Mouse (Mus musculus): ENCODE results near the gene Olfr545. TPM values are rescaled to one million over a fixed set of nuclear protein-coding genes. Genes with fewer than 3 reads are reported as not detected.

Olfr545 gene
- polyA plus RNA-seq, 1 experiment: not detected

DNA sequence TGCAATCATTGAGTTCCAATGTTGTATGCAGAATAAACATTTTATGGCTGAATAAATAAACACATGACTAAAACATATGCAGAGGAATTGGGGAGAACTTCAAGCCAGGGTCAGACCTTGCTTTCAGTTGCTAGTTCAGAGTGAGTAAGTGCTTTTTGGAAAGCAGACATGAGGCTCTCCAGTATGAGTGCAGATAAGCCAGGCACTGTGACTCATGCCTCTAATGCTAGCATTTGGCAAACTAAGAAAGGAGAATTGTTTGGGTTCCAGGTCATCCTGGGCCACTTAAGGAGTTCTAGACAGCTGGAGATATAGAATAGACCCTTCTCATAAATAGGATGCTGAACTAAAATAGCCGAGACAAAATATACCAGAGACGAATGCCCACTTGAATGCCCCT is 15.7 kb downstream of the Olfr545 start:
- no peak overlapping the region for H3K27ac ChIP-seq (ENCODE audit: insufficient read depth, low read depth, low read length)
- TF ChIP-seq CTCF (IDR thresholded peaks at IDR 0.05; ENCODE audit: insufficient read depth, low read depth, low read length): no peak
- TF ChIP-seq POLR2A (IDR thresholded peaks at IDR 0.05; ENCODE audit: insufficient read depth, low read depth, low read length): no peak
- H3K4me3 ChIP-seq (ENCODE audit: insufficient read depth, low read depth, low read length): no peak overlapping the region
- no peaks in the 10 kb centered on the region for H3K4me1 ChIP-seq (ENCODE audit: control insufficient read depth, insufficient read depth, low read length)
- WGBS: 65% methylated on average over 2 of the region's 2 CpGs

DNA sequence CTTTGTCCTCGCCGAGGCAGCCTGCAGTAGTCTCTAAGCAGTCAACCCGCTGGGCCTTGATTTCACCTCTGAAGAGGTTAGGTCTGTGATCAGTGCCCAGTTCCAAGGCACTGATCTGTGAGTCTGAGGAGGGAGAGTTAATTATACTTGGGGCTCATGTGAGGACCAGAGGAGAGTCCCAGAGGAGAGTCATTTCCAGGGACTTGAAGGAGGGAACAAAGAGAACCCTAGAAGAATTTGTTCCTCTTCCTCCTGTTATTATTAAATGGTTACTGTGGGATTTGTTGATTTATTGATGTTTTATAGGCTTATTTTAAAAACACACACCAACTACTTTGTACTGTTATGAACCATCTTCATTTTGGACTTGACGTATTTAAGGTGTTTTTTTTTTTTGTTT is 17.8 kb downstream of the Olfr545 start, which contains the start of gene Olfr543:
TSS of gene Olfr543 (minus strand) at position 101 of the 400 bp plus-strand sequence.
- H3K4me3 ChIP-seq (ENCODE audit: insufficient read depth, low read depth, low read length): no peak within 1 kb of the TSS
- no peaks in the 10 kb centered on the region for H3K4me1 ChIP-seq (ENCODE audit: control insufficient read depth, insufficient read depth, low read length)
- no peak within 1 kb of the TSS for H3K27ac ChIP-seq (ENCODE audit: insufficient read depth, low read depth, low read length)
- WGBS: 96% methylated on average over 4 of the region's 4 CpGs
- no peak for TF ChIP-seq POLR2A (IDR thresholded peaks at IDR 0.05; ENCODE audit: insufficient read depth, low read depth, low read length)
- TF ChIP-seq CTCF (IDR thresholded peaks at IDR 0.05; ENCODE audit: insufficient read depth, low read depth, low read length): no peak

DNA sequence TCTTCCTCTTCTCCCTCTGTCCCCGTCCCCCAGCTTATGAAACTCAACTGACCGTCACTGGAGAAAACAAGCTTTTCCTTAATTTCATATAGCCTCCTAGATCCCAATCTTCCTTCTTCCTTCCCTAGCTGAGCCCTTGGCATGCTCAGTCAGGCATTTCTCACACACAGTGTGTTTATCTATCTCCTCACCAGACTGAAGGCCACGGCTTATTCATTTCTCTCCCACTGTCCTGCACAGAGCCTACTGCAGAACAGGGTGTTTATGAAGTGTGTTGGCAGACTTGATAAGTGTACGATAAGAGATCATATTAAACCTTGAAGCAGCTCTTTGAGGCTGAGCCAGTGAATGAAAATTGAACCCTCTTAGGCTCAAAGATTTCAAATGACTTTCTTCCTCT is 18.6 kb downstream of the Olfr545 start:
- Histone ChIP-seq H3K4me1 (ENCODE audit: control insufficient read depth, insufficient read depth, low read length) (no peaks in the 10 kb centered on the region), H3K27ac (ENCODE audit: insufficient read depth, low read depth, low read length) (no peak overlapping the region), H3K4me3 (ENCODE audit: insufficient read depth, low read depth, low read length) (no peak overlapping the region)
- WGBS: 92% methylated on average over 4 of the region's 4 CpGs
- TF ChIP-seq CTCF (IDR thresholded peaks at IDR 0.05; ENCODE audit: insufficient read depth, low read depth, low read length): no peak
- TF ChIP-seq POLR2A (IDR thresholded peaks at IDR 0.05; ENCODE audit: insufficient read depth, low read depth, low read length): no peak

DNA sequence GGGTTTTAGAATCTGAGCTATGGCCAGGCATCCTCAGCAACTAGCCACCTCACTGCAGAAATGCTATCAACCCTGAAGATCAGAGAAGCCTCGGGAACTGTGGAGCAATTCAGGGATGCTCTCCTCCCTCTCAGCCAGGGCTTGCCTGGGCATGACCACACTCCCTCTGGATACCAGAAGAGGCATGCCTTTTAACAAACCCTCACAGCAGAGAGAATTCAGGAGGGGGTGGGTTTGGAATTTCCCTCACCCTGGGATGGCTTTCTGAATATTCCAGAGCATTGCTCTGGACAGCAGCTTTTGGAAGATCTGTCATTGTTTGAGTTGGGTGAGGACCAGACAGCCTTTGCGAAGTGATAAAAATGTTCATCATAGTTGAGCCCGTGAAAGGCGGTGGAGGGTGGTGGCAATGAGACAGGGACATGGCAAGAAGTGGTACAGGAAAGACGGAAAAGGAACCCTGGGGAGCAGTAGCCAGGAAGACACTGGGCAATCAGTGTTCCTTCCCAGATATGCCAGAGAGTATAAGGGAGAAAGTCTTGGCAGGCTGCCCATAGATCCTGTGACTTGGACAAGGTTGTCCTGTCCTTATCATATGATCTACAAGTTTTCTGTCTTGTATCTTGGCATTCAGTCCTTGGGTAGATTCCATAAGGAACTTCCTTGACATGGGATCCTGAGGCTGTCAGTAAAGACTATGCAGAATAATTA is 19.9 kb downstream of the Olfr545 start:
- TF ChIP-seq CTCF (IDR thresholded peaks at IDR 0.05; ENCODE audit: insufficient read depth, low read depth, low read length): no peak
- TF ChIP-seq POLR2A (IDR thresholded peaks at IDR 0.05; ENCODE audit: insufficient read depth, low read depth, low read length): no peak
- Histone ChIP-seq H3K27ac (ENCODE audit: insufficient read depth, low read depth, low read length) (no peak overlapping the region), H3K4me3 (ENCODE audit: insufficient read depth, low read depth, low read length) (no peak overlapping the region), H3K4me1 (ENCODE audit: control insufficient read depth, insufficient read depth, low read length) (no peaks in the 10 kb centered on the region)
- WGBS: 74% methylated on average over 5 of the region's 5 CpGs

DNA sequence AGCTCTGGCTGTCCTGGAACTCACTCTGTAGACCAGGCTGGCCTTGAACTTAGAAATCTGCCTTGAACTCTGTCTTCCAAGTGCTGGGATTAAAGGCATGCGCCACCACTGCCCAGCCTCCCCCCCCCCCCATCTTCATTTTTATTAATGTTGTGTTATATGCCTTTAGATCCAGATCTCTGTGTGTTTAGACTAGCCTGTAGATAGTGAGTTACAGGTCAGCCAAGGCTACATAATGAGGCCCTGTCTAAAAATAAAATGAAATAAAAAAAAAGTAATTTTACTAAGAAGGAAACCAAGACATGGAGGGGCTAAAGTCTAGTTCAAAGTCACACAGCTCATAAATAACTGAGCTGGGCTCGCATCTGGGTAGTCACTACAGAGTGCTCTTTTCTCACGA is 20.4 kb downstream of the Olfr545 start:
- H3K4me1 ChIP-seq (ENCODE audit: control insufficient read depth, insufficient read depth, low read length): no peaks in the 10 kb centered on the region
- H3K4me3 ChIP-seq (ENCODE audit: insufficient read depth, low read depth, low read length): no peak overlapping the region
- no peak overlapping the region for H3K27ac ChIP-seq (ENCODE audit: insufficient read depth, low read depth, low read length)
- 88% methylated on average over 3 of the region's 3 CpGs for WGBS
- TF ChIP-seq CTCF (IDR thresholded peaks at IDR 0.05; ENCODE audit: insufficient read depth, low read depth, low read length) (no peak), POLR2A (IDR thresholded peaks at IDR 0.05; ENCODE audit: insufficient read depth, low read depth, low read length) (no peak)

DNA sequence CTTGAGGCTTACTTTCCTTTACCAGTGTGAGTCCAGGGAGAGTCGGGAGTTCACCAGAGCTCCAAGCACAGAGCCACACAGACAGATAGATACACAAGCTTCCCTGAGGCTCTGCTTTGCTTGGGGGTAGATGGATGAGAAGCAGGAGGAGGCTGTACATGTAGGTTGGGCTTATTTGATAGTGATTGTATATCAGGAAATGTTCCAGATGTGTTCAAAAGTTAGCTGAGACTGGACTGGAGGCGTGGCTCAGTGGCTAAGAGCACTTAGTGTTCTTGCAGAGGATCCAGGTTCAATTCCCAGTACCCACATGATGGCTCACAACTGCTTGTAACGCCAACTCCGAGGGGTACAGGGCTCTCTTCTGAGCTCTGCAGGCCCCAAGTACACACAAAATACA is 20.9 kb downstream of the Olfr545 start:
- H3K27ac ChIP-seq (ENCODE audit: insufficient read depth, low read depth, low read length): no peak overlapping the region
- 90% methylated on average over 4 of the region's 4 CpGs for WGBS
- H3K4me1 ChIP-seq (ENCODE audit: control insufficient read depth, insufficient read depth, low read length): no peaks in the 10 kb centered on the region
- no peak overlapping the region for H3K4me3 ChIP-seq (ENCODE audit: insufficient read depth, low read depth, low read length)
- no peak for TF ChIP-seq CTCF (IDR thresholded peaks at IDR 0.05; ENCODE audit: insufficient read depth, low read depth, low read length)
- TF ChIP-seq POLR2A (IDR thresholded peaks at IDR 0.05; ENCODE audit: insufficient read depth, low read depth, low read length): no peak

DNA sequence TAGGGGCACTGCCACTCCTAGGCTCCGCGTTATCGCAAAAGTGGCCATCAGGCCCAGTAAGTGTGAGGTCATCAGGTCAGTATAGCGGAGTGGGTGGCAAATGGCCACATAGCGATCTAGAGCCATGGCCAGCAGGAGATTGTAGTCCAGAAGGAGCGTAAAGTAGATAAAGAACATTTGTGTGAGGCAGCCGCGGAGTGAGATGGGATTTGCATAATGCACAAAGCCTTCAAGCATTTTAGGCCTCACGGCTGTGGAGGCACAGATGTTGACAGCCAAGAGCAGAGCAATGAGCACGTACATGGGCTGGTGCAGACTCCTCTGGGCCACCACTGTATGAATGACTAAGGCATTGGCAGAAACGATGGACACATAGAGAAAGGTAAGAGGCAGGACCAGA is 22.0 kb downstream of the Olfr545 start:
- Histone ChIP-seq H3K4me3 (ENCODE audit: insufficient read depth, low read depth, low read length) (no peak overlapping the region), H3K27ac (ENCODE audit: insufficient read depth, low read depth, low read length) (no peak overlapping the region)
- 73% methylated on average over 11 of the region's 11 CpGs for WGBS

DNA sequence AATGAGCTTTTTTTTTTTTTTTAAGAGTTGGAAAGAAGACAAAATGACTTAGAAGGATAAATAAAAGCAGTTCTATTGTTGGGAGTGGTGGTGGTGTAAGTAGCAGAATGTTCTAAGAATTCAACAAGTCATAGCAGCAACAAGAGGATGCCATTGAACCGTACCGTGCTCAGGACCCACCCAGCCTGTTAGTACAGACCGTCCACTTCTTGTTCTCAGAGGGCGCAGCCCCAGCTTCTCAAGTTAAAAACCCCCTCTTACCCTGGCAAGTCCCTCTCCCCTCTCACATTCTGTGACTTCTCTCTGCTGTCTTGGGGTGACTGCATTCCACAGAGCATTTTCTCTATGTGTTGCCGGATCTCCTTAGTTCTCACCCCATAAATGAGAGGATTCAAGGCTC is 22.8 kb downstream of the Olfr545 start:
- no peak overlapping the region for H3K27ac ChIP-seq (ENCODE audit: insufficient read depth, low read depth, low read length)
- TF ChIP-seq CTCF (IDR thresholded peaks at IDR 0.05; ENCODE audit: insufficient read depth, low read depth, low read length): no peak
- no peak for TF ChIP-seq POLR2A (IDR thresholded peaks at IDR 0.05; ENCODE audit: insufficient read depth, low read depth, low read length)
- 96% methylated on average over 5 of the region's 5 CpGs for WGBS
- H3K4me1 ChIP-seq (ENCODE audit: control insufficient read depth, insufficient read depth, low read length): no peaks in the 10 kb centered on the region
- H3K4me3 ChIP-seq (ENCODE audit: insufficient read depth, low read depth, low read length): no peak overlapping the region

More for the DNA sequence above, 22.0 kb downstream of the Olfr545 start:
- no peaks in the 10 kb centered on the region for H3K4me1 ChIP-seq (ENCODE audit: control insufficient read depth, insufficient read depth, low read length)
- TF ChIP-seq POLR2A (IDR thresholded peaks at IDR 0.05; ENCODE audit: insufficient read depth, low read depth, low read length): no peak
- TF ChIP-seq CTCF (IDR thresholded peaks at IDR 0.05; ENCODE audit: insufficient read depth, low read depth, low read length): no peak

DNA sequence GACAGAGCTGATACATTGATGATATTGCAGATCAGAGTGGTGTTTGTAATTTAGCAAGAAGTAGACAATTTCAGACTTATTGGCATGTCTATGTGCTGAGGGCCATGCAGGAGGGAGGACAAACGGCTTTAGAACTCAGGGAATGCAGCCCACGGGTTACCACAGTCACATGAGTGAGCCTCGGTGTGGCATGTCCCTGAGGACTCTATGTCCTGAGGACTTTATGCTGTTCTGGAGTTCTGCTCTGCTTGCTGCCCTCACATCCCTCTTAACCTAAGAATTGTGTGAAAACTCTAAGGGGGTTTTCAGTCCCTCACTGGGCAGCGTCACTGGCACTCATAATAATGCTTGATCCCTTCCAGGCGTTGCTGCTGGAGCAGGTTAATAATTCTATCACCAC is 26.7 kb downstream of the Olfr545 start:
- no peak for TF ChIP-seq CTCF (IDR thresholded peaks at IDR 0.05; ENCODE audit: insufficient read depth, low read depth, low read length)
- no peak for TF ChIP-seq POLR2A (IDR thresholded peaks at IDR 0.05; ENCODE audit: insufficient read depth, low read depth, low read length)
- H3K27ac ChIP-seq (ENCODE audit: insufficient read depth, low read depth, low read length): no peak overlapping the region
- H3K4me3 ChIP-seq (ENCODE audit: insufficient read depth, low read depth, low read length): no peak overlapping the region
- no peaks in the 10 kb centered on the region for H3K4me1 ChIP-seq (ENCODE audit: control insufficient read depth, insufficient read depth, low read length)
- WGBS: 71% methylated on average over 5 of the region's 5 CpGs
